Mouse (Mus musculus): Measurements from ENCODE around the gene Skil.

DNA sequence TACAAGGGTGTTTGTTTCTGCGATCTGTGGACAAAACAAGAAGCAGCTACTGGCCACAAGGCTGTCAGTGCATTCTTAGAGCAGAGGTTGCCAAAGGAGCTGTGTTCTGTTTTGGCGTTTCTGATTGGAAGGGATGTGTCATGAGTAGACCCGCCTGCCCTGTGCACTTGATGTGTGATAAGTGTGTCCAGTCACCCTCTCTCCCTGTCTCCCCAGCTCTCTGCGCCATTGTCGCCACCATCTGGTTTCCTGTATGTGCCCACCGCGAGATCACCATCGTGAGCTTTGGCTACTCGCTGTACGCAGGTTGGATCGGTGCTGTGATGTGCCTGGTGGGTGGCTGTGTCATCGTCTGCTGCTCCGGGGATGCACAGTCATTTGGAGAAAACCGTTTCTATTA is 68.0 kb downstream of the Skil start:
- TF ChIP-seq CTCF (IDR thresholded peaks at IDR 0.05; ENCODE audit: borderline replicate concordance, insufficient read depth, low read length): no peak
- TF ChIP-seq POLR2A (IDR thresholded peaks at IDR 0.05; ENCODE audit: low read depth, low read length): no peak

Data from embryonic fibroblast, embryonic 13.5 days (primary cell).